Mouse (Mus musculus) embryonic facial prominence, embryonic 15.5 days (tissue): Measurements from ENCODE around the gene Ccdc172. TPM values are rescaled to one million over a fixed set of nuclear protein-coding genes. Genes with fewer than 3 reads are reported as not detected.

Source experiments
- ATAC-seq: fragments of 200-750 bp; cut with Nextera tagmentation; 2 replicates; pipeline ENCODE4 v1.8.0; 2017; ENCODE audit warnings: low read depth, moderate TSS enrichment; ENCODE audit not compliant: insufficient number of reproducible peaks, low FRiP score, low TSS enrichment
- H3K27ac ChIP-seq: fragments of 300-500 bp; sonication (generic); replicated peaks from 2 replicates; pipeline ENCODE4 v1.5.1; 2015; ENCODE audit warnings: mild to moderate bottlenecking, inconsistent platforms
- H3K27me3 ChIP-seq: fragments of 300-500 bp; sonication (generic); 2 replicates; pipeline ENCODE4 v1.6.1; 2015; ENCODE audit warnings: inconsistent platforms
- H3K36me3 ChIP-seq: fragments of 300-500 bp; sonication (generic); 2 replicates; pipeline ENCODE4 v1.6.1; 2015; ENCODE audit warnings: mild to moderate bottlenecking, inconsistent platforms
- H3K4me1 ChIP-seq: fragments of 300-500 bp; sonication (generic); 2 replicates; pipeline ENCODE4 v1.6.1; 2015; ENCODE audit warnings: inconsistent platforms
- H3K4me2 ChIP-seq: fragments of 300-500 bp; sonication (generic); replicated peaks from 2 replicates; pipeline ENCODE4 v1.6.1; 2015; ENCODE audit warnings: mild to moderate bottlenecking, inconsistent platforms
- H3K4me3 ChIP-seq: fragments of 300-500 bp; sonication (generic); replicated peaks from 2 replicates; pipeline ENCODE4 v1.5.1; 2015; ENCODE audit warnings: mild to moderate bottlenecking, inconsistent platforms
- H3K9ac ChIP-seq: fragments of 300-500 bp; sonication (generic); 2 replicates; pipeline ENCODE4 v1.6.1; 2015; ENCODE audit warnings: inconsistent platforms
- H3K9me3 ChIP-seq: fragments of 300-500 bp; sonication (generic); replicated peaks from 2 replicates; pipeline ENCODE4 v1.6.1; 2016; ENCODE audit warnings: inconsistent platforms
- WGBS: fragments of 180-500 bp; shearing (Covaris S2); methylation state at CpG from one replicate; pipeline ENCODE4 v1.1.7; 2015; 5-methylcytosine and 5-hydroxymethylcytosine counted together
- polyA plus RNA-seq: library from polyadenylated mRNA; unstranded; fragments of >200 nt; fragmentation: Nextera tagmentation; extraction: Ambion mirVana; gene quantifications from 2 replicates; pipeline ENCODE4 v1.2.1, GENCODE M21; 2015

Gene Ccdc172
- not detected in 2 replicates for polyA plus RNA-seq

DNA sequence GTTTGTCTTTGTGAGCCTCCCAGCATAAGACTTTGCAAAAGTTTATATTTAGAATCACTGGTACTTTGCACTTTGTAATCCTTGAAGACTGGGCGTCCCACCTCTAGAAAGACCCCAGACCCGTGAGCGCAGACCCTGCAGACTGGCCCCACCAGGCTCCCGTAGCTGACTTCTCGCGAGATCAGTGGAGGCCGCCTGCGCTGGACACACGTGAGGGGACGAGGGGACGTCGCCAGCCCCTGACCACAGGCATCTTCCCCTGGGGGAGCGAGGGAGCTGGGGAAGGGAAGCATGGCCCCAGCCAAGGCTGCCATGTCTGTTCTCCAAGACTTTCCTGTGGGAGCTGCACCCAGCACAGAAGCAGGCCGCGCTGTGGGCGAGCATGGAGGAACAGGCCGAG is at the start of gene Ccdc172:
Gene Ccdc172 (plus strand): TSS at position 176 of the 400 bp plus-strand sequence.
- no peak for ATAC-seq
- no peak within 1 kb of the TSS for H3K9ac ChIP-seq
- H3K27ac ChIP-seq, result no peak within 1 kb of the TSS

DNA sequence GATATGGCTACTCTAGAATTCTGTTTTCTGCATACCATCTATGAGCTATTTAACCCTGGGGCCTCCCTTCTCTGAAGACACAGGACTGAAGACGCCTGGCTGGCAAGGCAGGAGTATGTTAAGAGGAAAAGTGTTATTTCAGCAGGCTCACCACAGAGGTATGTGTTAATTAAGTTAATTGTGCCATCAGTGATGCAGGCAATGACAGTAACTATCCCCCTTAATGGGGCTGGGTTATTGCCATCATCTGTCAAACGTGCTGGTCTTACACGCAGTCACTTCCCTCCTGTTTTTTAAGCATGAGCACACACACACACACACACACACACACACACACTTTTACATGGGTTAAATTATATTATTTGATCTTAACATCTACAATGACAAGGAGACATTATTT is 48.0 kb upstream of the Ccdc172 start:
- WGBS, result 44% methylated on average over 3 of the region's 3 CpGs

More for the DNA sequence above, at the start of gene Ccdc172:
- Histone ChIP-seq H3K36me3 (no peaks in the 10 kb centered on the region), H3K9me3 (no peaks in the 10 kb centered on the region), H3K4me1 (no peaks in the 10 kb centered on the region), H3K4me2 (no peak within 1 kb of the TSS), H3K4me3 (no peak within 1 kb of the TSS), H3K27me3 (no peaks in the 10 kb centered on the region)
- WGBS, result 92% methylated on average over 17 of the region's 17 CpGs

GRCm38 (mm10) chr19:58468331-58468730 is 43.5 kb upstream of the Ccdc172 start:
- 26% methylated on average over 2 of the region's 2 CpGs for WGBS
- Histone ChIP-seq H3K36me3 (no peaks in the 10 kb centered on the region), H3K4me1 (0 out of 2 replicates have a peak, but pooled peaks cover 4% of the 10 kb centered on the region), H3K27me3 (no peaks in the 10 kb centered on the region), H3K4me3 (no peak overlapping the region), H3K9me3 (no peaks in the 10 kb centered on the region), H3K9ac (no peak overlapping the region), H3K27ac (no peak overlapping the region), H3K4me2 (peak overlapping the region; percentile 1; the same call in 1 of the 2 replicates)
- no peak for ATAC-seq

More for the DNA sequence above, 48.0 kb upstream of the Ccdc172 start:
- Histone ChIP-seq H3K27ac (no peak overlapping the region), H3K9ac (no peak overlapping the region), H3K4me2 (no peak overlapping the region), H3K4me1 (0 out of 2 replicates have a peak, but pooled peaks cover 2% of the 10 kb centered on the region), H3K36me3 (no peaks in the 10 kb centered on the region), H3K27me3 (no peaks in the 10 kb centered on the region), H3K9me3 (no peaks in the 10 kb centered on the region), H3K4me3 (no peak overlapping the region)
- no peak for ATAC-seq

DNA sequence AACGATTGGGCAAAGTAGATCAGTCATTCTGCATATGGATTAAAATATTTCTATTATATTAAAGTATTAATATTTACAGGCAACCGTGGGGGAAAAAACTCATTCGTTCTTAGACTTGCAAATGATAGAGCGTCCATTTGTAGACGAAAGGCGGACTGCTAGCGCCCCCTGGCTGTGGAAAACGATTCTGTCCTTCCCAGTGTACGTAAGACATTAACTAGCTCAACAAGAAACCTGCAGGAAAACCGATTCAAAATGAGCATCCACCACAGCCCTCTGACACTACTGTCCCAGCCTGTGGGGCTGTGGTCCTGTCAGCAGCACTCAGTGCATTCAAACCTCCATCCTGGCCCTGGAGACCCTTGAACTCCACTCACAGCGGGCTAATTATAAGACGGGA is 42.4 kb upstream of the Ccdc172 start:
- H3K36me3 ChIP-seq, result no peaks in the 10 kb centered on the region
- WGBS, result 13% methylated on average over 12 of the region's 12 CpGs
- no peak for ATAC-seq

GRCm38 (mm10) chr19:58474251-58474650 is 37.5 kb upstream of the Ccdc172 start:
- no peak overlapping the region for H3K9ac ChIP-seq
- no peaks in the 10 kb centered on the region for H3K27me3 ChIP-seq
- H3K9me3 ChIP-seq, result no peaks in the 10 kb centered on the region
- no peaks in the 10 kb centered on the region for H3K36me3 ChIP-seq
- no peaks in the 10 kb centered on the region for H3K4me1 ChIP-seq
- no peak overlapping the region for H3K27ac ChIP-seq
- no peak for ATAC-seq
- 84% methylated on average over 3 of the region's 3 CpGs for WGBS
- no peak overlapping the region for H3K4me2 ChIP-seq
- H3K4me3 ChIP-seq, result no peak overlapping the region

More for the DNA sequence above, 42.4 kb upstream of the Ccdc172 start:
- Histone ChIP-seq H3K27ac (no peak overlapping the region), H3K27me3 (no peaks in the 10 kb centered on the region), H3K4me3 (no peak overlapping the region), H3K9ac (no peak overlapping the region), H3K4me1 (0 out of 2 replicates have a peak, but pooled peaks cover 4% of the 10 kb centered on the region), H3K9me3 (no peaks in the 10 kb centered on the region), H3K4me2 (no peak overlapping the region; the same call in 1 of the 2 replicates)

- Histone ChIP-seq H3K4me2 (no peak overlapping the region), H3K9ac (no peak overlapping the region), H3K4me3 (no peak overlapping the region), H3K27ac (no peak overlapping the region), H3K27me3 (no peaks in the 10 kb centered on the region), H3K9me3 (no peaks in the 10 kb centered on the region; the same call in 1 of the 2 replicates), H3K4me1 (0 out of 2 replicates have a peak, but pooled peaks cover 3% of the 10 kb centered on the region), H3K36me3 (no peaks in the 10 kb centered on the region)
- ATAC-seq, result no peak
- 69% methylated on average over 9 of the region's 9 CpGs for WGBS
Measured at GRCm38 (mm10) chr19:58482373-58482977, 29.3 kb upstream of the Ccdc172 start.

GRCm38 (mm10) chr19:58486686-58487085 is 25.1 kb upstream of the Ccdc172 start:
- no peaks in the 10 kb centered on the region for H3K27me3 ChIP-seq
- ATAC-seq, result no peak
- no peak overlapping the region for H3K27ac ChIP-seq
- no peaks in the 10 kb centered on the region for H3K36me3 ChIP-seq
- H3K9ac ChIP-seq, result no peak overlapping the region
- no peak overlapping the region for H3K4me3 ChIP-seq
- H3K4me1 ChIP-seq, result 0 out of 2 replicates have a peak, but pooled peaks cover 3% of the 10 kb centered on the region
- no peaks in the 10 kb centered on the region for H3K9me3 ChIP-seq
- no peak overlapping the region for H3K4me2 ChIP-seq
- 16% methylated on average over 2 of the region's 2 CpGs for WGBS

DNA sequence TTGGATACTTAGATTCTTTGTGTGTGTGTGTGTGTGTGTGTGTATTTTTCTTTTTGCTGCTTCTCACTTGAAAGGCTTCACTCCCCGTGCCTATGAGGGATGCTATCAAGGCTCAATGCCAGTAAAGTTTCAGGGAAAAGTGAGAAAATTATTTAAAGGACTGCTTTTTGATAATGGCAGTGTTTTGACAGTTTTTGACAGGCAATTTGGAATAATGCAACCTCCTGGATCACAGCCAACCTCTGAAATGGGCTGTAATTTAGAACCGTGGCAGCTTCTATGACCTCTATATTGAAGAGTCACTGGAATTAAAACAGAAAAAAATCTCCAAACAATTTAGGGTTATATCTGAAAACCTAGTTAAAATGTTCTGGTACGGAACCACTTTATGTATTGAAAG is 14.7 kb upstream of the Ccdc172 start:
- H3K9ac ChIP-seq, result no peak overlapping the region

GRCm38 (mm10) chr19:58499420-58499966 is 12.3 kb upstream of the Ccdc172 start:
- no peaks in the 10 kb centered on the region for H3K36me3 ChIP-seq
- no peak overlapping the region for H3K4me2 ChIP-seq
- no peaks in the 10 kb centered on the region for H3K27me3 ChIP-seq
- H3K9me3 ChIP-seq, result no peaks in the 10 kb centered on the region
- H3K9ac ChIP-seq, result no peak overlapping the region
- no peak overlapping the region for H3K27ac ChIP-seq
- ATAC-seq, result no peak
- H3K4me1 ChIP-seq, result no peaks in the 10 kb centered on the region
- no peak overlapping the region for H3K4me3 ChIP-seq
- 79% methylated on average over 3 of the region's 3 CpGs for WGBS

More for the DNA sequence above, 14.7 kb upstream of the Ccdc172 start:
- no peak overlapping the region for H3K4me2 ChIP-seq
- H3K27me3 ChIP-seq, result no peaks in the 10 kb centered on the region
- H3K4me3 ChIP-seq, result no peak overlapping the region
- H3K4me1 ChIP-seq, result no peaks in the 10 kb centered on the region
- H3K36me3 ChIP-seq, result no peaks in the 10 kb centered on the region
- 33% methylated on average over 3 of the region's 3 CpGs for WGBS
- H3K9me3 ChIP-seq, result no peaks in the 10 kb centered on the region
- no peak for ATAC-seq
- H3K27ac ChIP-seq, result no peak overlapping the region

- H3K4me1 ChIP-seq, result no peaks in the 10 kb centered on the region
- no peak overlapping the region for H3K9ac ChIP-seq
- no peaks in the 10 kb centered on the region for H3K9me3 ChIP-seq
- no peak overlapping the region for H3K4me2 ChIP-seq
- no peaks in the 10 kb centered on the region for H3K27me3 ChIP-seq
- no peak overlapping the region for H3K4me3 ChIP-seq
- H3K36me3 ChIP-seq, result no peaks in the 10 kb centered on the region
- no peak overlapping the region for H3K27ac ChIP-seq
- 94% methylated on average over 2 of the region's 2 CpGs for WGBS
- no peak for ATAC-seq
Measured at GRCm38 (mm10) chr19:58500049-58500448, 11.7 kb upstream of the Ccdc172 start.

DNA sequence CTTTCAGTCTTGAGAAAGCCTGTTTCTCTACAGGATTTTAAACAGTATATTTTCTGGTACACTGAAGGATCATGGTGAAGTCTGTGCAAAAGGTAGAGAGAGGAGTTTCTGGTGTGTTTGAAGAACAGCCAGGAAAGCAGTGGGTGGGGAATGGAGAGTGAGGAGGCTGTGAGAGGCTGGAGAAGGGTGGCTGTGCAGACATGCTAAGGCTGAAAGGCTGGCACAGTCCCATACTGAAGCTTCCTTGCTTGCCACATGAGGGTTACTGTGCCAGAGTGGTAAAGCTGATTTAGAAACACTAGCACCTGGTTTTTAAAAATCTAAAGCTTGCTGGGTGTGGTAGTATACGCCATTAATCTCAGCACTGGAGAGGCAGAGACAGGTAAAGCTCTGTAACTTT is 9.9 kb downstream of the Ccdc172 start:
- H3K9ac ChIP-seq, result no peak overlapping the region
- H3K36me3 ChIP-seq, result no peaks in the 10 kb centered on the region
- H3K4me2 ChIP-seq, result no peak overlapping the region
- H3K27ac ChIP-seq, result no peak overlapping the region
- ATAC-seq, result no peak
- no peaks in the 10 kb centered on the region for H3K4me1 ChIP-seq
- H3K9me3 ChIP-seq, result no peaks in the 10 kb centered on the region
- 94% methylated on average over 1 of the region's 1 CpGs for WGBS
- H3K27me3 ChIP-seq, result no peaks in the 10 kb centered on the region
- no peak overlapping the region for H3K4me3 ChIP-seq
